Mouse (Mus musculus): ENCODE measurements around the gene Ppig.
A peak's percentile ranks its signal among the peaks of the same experiment; 100 is the strongest.

Gene Ppig

DNA sequence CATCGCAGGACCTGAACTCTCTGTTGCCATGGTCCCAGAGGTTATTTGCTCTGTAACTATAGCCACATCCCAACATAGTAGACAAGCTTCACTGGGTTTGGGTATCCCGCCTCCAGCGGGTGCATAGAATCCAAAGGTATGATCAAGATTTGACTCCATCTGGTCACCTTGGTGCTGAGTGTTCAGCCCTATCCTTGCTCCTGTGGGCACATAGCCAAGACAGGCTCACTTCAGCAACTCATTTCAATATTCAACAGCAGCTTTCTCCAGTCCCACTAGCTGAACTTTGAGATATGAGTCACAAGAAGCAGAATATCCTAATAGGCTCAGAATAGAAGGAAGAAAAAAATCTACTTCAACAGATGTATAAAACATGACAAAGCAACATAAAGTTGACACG lies 41.0 kb downstream of the Ppig start:
- no peak for DNase-seq (ENCODE audit: low spot score)

GRCm38 (mm10) chr2:69764716-69765115 lies 42.4 kb downstream of the Ppig start:
- DNase-seq (ENCODE audit: low spot score), result no peak

- DNase-seq (ENCODE audit: low spot score), result no peak
These were observed 51.0 kb downstream of the Ppig start for GRCm38 (mm10) chr2:69773331-69773730.

DNA sequence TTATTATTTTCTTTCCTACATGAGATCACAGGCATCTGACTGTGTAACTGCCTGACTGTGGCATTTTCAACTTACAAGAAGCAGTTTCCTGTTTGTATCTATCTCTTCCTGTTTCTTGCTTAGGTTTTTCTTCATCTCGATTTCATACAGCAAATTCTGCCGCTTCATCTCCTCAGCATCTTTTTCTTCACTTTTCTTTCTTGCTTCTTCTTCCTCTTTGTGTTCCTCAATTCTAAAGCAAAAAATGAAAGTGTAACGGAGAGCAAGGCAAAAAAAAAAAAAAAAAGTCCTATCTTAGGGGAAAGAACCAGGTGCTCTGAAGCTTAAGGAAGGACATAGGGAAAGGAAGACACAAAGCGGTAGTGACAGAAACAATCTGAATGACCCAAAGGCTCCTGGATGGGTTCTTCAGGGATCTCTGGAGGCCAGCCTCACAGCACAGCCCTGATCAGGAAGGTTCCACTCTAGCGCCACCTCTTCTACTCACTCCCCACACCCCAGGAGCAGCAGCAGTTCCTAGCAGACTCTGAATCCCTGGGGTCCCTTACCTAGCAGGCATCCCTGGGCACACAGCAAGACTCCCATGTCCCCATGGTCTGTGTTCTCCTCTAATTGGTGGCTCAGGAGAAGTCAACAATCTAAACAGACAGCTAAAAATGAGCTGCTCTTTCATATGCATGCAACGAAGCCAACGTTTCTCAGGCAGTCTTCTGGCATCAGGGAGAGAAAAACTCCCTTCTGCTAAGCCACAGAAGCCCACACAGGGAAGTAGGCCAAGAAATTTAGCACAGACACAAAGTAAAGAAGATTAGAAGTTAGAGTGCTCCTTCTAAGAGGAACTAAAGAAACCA lies 55.9 kb downstream of the Ppig start:
- no peak for DNase-seq (ENCODE audit: low spot score)

DNA sequence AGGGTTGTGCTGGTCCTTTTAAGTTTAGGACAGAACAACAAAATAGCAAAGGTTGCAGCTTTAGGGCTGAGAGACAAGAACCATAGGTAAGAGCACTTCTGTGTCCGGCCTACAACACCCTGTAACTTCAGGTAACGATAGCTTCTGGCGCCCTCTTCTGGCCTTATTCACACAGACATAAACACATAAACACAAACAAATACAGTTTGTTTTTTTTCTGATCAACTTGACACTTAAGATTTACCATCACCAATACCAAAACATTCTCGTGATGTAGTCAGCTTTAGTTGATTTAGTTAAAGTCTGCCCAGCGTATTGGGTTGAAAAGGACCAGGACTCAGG lies 56.5 kb downstream of the Ppig start:
- peak; percentile 26 for DNase-seq (ENCODE audit: low spot score)

DNA sequence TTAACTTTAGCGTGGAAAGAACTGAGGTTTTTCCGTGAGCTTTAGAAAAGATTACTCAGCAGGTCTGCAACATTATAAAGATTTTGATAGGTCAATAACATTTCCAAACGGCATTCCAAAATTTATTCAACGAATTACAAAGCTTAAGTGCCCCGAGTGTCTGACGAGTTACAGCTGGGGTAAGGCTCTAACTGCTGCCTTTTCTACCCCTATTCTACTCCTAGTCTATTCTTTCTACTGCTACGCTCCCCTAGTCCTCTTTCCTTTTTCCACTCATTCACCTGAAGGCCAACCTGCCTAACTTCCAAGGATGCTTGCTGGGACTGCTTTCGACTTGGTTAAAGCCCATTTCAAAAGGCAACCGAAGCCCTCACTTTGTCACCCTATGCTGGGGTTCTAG lies 66.6 kb downstream of the Ppig start:
- DNase-seq (ENCODE audit: low spot score), result no peak

DNA sequence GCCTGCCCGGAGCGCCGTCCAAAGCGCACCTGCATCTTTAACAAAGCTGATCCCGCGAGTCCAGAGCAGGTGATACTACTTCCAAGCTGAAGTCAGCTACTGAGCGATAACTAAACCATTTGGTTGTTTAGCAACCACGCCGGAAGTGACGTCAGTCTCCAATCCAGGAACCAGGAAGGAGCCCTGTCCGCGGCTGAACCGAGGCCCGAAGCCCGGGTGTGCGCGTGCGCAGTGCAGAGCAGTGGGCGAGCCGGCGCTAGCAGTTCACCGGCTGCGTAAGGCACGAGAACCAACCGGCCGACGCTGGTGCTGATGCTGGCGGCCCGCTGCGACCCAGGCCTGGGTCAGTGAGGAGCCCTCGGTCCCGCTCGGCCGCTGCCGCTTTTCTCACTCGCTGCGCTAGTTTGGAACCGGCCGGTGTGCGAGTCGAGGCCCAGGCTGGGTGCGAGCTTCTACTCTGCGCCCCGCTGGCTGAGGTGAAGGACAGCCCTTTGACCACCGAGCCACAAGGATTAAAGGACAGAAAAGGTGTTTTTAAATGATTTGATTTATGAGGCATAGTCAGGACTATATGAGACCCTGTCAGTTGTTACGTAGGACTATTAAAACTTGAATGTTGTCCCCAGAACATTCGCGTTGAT lies 67.2 kb downstream of the Ppig start, which contains the start of the genes Ccdc173 and Phospho2:
Ccdc173 (minus strand) TSS at position 147 of the 641 bp plus-strand sequence.
Phospho2 (plus strand) TSS at position 195 of the 641 bp plus-strand sequence.
- DNase-seq (ENCODE audit: low spot score), result peak; percentile 99

- DNase-seq (ENCODE audit: low spot score), result peak; percentile 87
These were observed 67.9 kb downstream of the Ppig start for GRCm38 (mm10) chr2:69790285-69790684.

- no peak for DNase-seq (ENCODE audit: low spot score)
These were observed 68.4 kb downstream of the Ppig start for GRCm38 (mm10) chr2:69790722-69791121.

DNA sequence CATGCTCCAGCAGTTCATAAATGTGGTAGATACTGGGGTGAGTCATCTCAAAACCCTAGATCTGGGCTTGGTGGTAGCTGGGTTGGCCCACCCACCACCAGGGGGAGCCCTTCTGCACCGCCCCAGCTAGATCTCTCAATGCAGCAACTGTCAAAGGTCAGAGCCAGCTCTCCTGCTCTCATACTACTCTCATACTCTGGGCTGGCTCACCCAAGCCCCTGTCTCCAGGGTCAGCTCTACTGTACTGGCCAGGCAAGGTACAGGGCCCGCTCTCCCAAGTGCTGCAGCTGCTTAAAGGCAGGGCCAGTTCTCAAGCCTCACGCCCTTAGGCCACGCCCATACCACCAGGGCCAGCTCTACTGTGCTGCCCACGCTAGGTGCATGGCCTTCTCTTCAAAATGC lies 80.6 kb downstream of the Ppig start:
- DNase-seq (ENCODE audit: low spot score), result peak; percentile 73
